Mouse (Mus musculus): ENCODE data around the gene Foxn3.

DNA sequence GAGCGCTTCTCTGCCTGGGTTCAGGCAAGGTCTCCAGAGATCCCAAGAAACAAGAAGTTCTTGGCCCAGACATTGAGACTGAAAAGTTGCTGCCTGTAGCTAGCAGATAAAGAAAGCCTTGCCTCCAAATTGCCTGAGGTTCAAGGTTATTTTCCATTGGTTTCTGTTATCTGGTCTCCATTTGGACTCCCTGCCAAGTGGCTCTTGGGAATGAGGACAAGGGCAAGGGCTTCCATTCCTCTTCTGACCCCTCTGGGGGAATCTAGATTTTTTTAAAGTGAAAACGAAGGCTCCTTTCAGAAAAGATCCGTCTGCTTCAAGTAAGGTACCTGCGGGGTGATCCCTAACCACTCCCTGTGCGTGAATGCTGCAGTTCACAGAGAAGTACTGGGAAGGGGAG lies 130.0 kb downstream of the Foxn3 start:
- TF ChIP-seq CTCF (IDR thresholded peaks at IDR 0.05) (no peak), EP300 (IDR thresholded peaks at IDR 0.05) (no peak)
